Mouse (Mus musculus): ENCODE results near the gene Ung.

DNA sequence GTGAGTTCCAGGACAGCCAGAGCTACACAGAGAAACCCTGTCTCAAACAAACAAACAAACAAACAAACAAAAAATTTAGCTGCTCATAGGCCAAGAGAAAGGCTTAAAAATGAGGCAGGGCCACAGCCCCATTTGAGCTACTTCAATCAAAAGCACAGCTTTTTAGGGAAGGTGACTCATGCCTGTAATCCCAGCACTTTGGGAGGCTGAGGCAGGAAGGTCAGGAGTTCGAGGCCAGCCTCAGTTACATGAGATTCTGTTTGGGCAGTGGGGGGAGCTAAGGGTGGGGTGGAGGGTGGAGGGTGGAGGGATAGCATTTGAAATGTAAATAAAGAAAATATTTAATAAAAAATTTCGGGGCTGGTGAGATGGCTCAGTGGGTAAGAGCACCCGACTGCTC is 42.8 kb downstream of the Ung start:
- TF ChIP-seq CTCF (IDR thresholded peaks at IDR 0.05; ENCODE audit: low read depth) (no peak), EP300 (IDR thresholded peaks at IDR 0.05; ENCODE audit: low read depth) (no peak)
